9 mouse cellular contexts compared by ENCODE assay signal in the genomic region with DNA sequence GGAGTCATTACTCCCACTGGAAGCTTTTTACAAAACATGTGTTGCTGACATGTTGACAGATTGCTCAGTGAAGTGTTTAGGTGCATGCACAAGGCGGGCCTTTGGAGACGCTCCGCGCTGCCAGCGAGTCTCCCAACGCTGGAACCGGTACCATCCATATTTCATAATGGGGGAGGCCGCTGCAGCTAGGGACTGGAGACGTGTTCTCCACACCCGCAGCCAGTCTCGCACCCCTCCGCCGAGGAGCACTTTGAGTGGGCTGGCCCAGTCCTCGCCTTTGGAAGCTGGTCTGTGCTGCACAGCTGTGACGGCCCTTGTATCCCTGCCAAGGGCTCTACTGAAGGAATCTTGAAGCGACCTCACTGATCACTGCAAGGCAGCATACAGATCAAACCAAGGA.
DNase-seq lines count a peak whose midpoint lies in the region; ATAC-seq and TF ChIP-seq lines count a peak whose summit lies in the region.
"Had no signal": no experiment of that assay in that cellular context is flagged by ENCODE, and none has a peak within 500 bp of the region (broad histone marks: within the 10 kb centered on the region; RNA-seq: fewer than 3 reads in every experiment).

No protein-coding gene starts in this region.

- H3K4me3 ChIP-seq in forebrain, embryonic 16.5 days (replicated peaks; ENCODE audit: low read length) = peak overlapping the region; percentile 5; the same call in 1 of the 2 replicates
- no peak overlapping the region for H3K4me3 ChIP-seq in lung, postnatal 0 days (ENCODE audit: low read depth, low read length)
- H3K4me3 ChIP-seq: megakaryocyte, embryonic 14.5 days had no signal

- no peak for TF ChIP-seq EP300 in lung, postnatal 0 days (IDR thresholded peaks at IDR 0.05)

- no peaks in the 10 kb centered on the region for H3K27me3 ChIP-seq in forebrain, embryonic 16.5 days (replicated peaks; ENCODE audit: control insufficient read depth, insufficient read depth, low read length)
- no peaks in the 10 kb centered on the region for H3K27me3 ChIP-seq in lung, postnatal 0 days (replicated peaks; ENCODE audit: insufficient read depth, low read length)

- H3K9me3 ChIP-seq in forebrain, embryonic 16.5 days (ENCODE audit: control insufficient read depth, low read length) = no peaks in the 10 kb centered on the region
- H3K9me3 ChIP-seq in lung, postnatal 0 days (ENCODE audit: low read length) = no peaks in the 10 kb centered on the region
- H3K9me3 ChIP-seq: megakaryocyte, embryonic 14.5 days had no signal

- H3K4me2 ChIP-seq in forebrain, embryonic 16.5 days (ENCODE audit: low read length) = peak overlapping the region; percentile 35
- H3K4me2 ChIP-seq in lung, postnatal 0 days (replicated peaks; ENCODE audit: low read depth, low read length) = no peak overlapping the region

- H3K36me3 ChIP-seq in forebrain, embryonic 16.5 days (ENCODE audit: control insufficient read depth, insufficient read depth) = no peaks in the 10 kb centered on the region
- H3K36me3 ChIP-seq in lung, postnatal 0 days (ENCODE audit: insufficient read depth, low read length) = no peaks in the 10 kb centered on the region

- H3K4me1 ChIP-seq in forebrain, embryonic 16.5 days (replicated peaks; ENCODE audit: control insufficient read depth, insufficient read depth, low read length) = peaks cover 63% of the 10 kb centered on the region
- H3K4me1 ChIP-seq in lung, postnatal 0 days (ENCODE audit: insufficient read depth, low read depth, low read length) = 0 out of 2 replicates have a peak, but pooled peaks cover 4% of the 10 kb centered on the region
- H3K4me1 ChIP-seq: megakaryocyte, embryonic 14.5 days had no signal

- peak; percentile 12 for DNase-seq in adrenal gland, adult 2 months
- DNase-seq in adrenal gland, adult 18-20 months (ENCODE audit: low spot score in 2 of 2) = no peak
- peak; percentile 80 to 82 for DNase-seq in heart, postnatal 10 days
- peak; percentile 40 to 76 for DNase-seq in layer of hippocampus, adult 18-20 months (ENCODE audit: low spot score in 2 of 2)
- peak; percentile 85 for DNase-seq in lung, postnatal 0 days (ENCODE audit: low spot score)
- DNase-seq in retina, postnatal 7 days (ENCODE audit: low read depth, low spot score) = peak; percentile 32
- DNase-seq in natural killer cell, adult 2 months (ENCODE audit: low spot score in 2 of 2) = no peak

- ATAC-seq in forebrain, embryonic 16.5 days = peak; percentile 88
- peak; percentile 86 for ATAC-seq in lung, postnatal 0 days

- intact Hi-C loops in heart, postnatal 10 days (cut with DNase I) = no loop called here

- 4% methylated on average over 16 of the region's 16 CpGs for WGBS in forebrain, embryonic 16.5 days
- WGBS in lung, postnatal 0 days = 47% methylated on average over 16 of the region's 16 CpGs

- no peak for TF ChIP-seq CTCF in lung, postnatal 0 days (IDR thresholded peaks at IDR 0.05)

- H3K9ac ChIP-seq in forebrain, embryonic 16.5 days (replicated peaks; ENCODE audit: low read depth, low read length) = no peak overlapping the region
- no peak overlapping the region for H3K9ac ChIP-seq in lung, postnatal 0 days (replicated peaks; ENCODE audit: low read depth)

- H3K27ac ChIP-seq in forebrain, embryonic 16.5 days (ENCODE audit: low read length) = peak overlapping the region; percentile 84
- H3K27ac ChIP-seq in lung, postnatal 0 days (ENCODE audit: low read length) = no peak overlapping the region

Comparison
In these comparisons a context has a peak if more than half of its experiments do, and no peak if none do; other contexts are left out.
1. DNase-seq: peak in adrenal gland, adult 2 months (single experiment), heart, postnatal 10 days (2 of 2), layer of hippocampus, adult 18-20 months (2 of 2), lung, postnatal 0 days (single experiment) and retina, postnatal 7 days (single experiment); none in adrenal gland, adult 18-20 months (0 of 2) and natural killer cell, adult 2 months (0 of 2).